Mouse (Mus musculus) bone marrow macrophage, adult 2 months (primary cell): ENCODE data around the gene Olfr1359.

Source experiments
- CTCF ChIP-seq: IDR thresholded peaks from 2 replicates; pipeline ENCODE4 v1.5.1; 2012; ENCODE audit warnings: low read depth, mild to moderate bottlenecking, low read length, moderate library complexity
- POLR2A ChIP-seq: IDR thresholded peaks from 2 replicates; pipeline ENCODE4 v1.6.1; 2012; ENCODE audit warnings: mild to moderate bottlenecking, low read depth, low read length, borderline replicate concordance

GRCm38 (mm10) chr13:21734010-21734905 lies 36.3 kb downstream of the Olfr1359 start:
- no peak for TF ChIP-seq POLR2A
- TF ChIP-seq CTCF = peak; percentile 61
